Mouse (Mus musculus): ENCODE measurements around the gene Rbfox2. TPM values are rescaled to one million over a fixed set of nuclear protein-coding genes. Genes with fewer than 3 reads are reported as not detected.
A peak's percentile ranks its signal among the peaks of the same experiment; 100 is the strongest.

The Rbfox2 gene
- polyA plus RNA-seq, 1 experiment from 2014 or later, result 87.6 TPM

GRCm38 (mm10) chr15:77119666-77120065, 187.1 kb downstream of the Rbfox2 start:
- no peak for ATAC-seq (ENCODE audit: insufficient number of reproducible peaks, low FRiP score)
- Histone ChIP-seq H3K4me3 (no peak overlapping the region), H3K9me3 (replicated peaks) (no peaks in the 10 kb centered on the region), H3K9ac (no peak overlapping the region), H3K4me2 (no peak overlapping the region), H3K27me3 (replicated peaks) (no peaks in the 10 kb centered on the region), H3K27ac (ENCODE audit: poor library complexity, severe bottlenecking) (no peak overlapping the region), H3K36me3 (peaks cover 32% of the 10 kb centered on the region), H3K4me1 (replicated peaks) (peaks cover 80% of the 10 kb centered on the region)
- 88% methylated on average over 7 of the region's 7 CpGs for WGBS

DNA sequence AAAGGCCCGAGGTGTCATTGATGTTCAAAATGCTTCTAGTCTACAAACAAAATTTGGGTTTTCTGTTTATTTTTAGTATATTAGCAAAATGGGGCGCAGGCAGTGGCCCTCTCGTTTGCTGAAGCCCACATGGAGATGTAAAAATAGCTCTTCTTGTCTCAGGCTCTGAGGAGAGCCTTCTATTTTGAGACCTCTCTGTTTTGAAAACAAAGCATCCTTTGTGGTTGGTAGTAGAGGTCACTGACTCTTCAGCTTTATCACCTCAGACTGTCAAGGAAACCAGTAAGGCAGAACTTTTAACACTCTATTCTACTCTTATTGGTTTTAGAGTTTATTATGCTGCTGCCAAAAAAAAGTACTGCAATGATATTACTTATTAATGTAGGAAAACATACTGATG, 189.6 kb downstream of the Rbfox2 start:
- ATAC-seq (ENCODE audit: insufficient number of reproducible peaks, low FRiP score), result no peak
- Histone ChIP-seq H3K27ac (ENCODE audit: poor library complexity, severe bottlenecking) (peak overlapping the region; percentile 32; the same call in 1 of the 2 replicates), H3K9ac (no peak overlapping the region), H3K4me2 (no peak overlapping the region), H3K4me1 (replicated peaks) (peaks cover 60% of the 10 kb centered on the region), H3K36me3 (peaks cover 50% of the 10 kb centered on the region), H3K9me3 (replicated peaks) (no peaks in the 10 kb centered on the region), H3K27me3 (replicated peaks) (no peaks in the 10 kb centered on the region), H3K4me3 (no peak overlapping the region)
- WGBS, result 19% methylated on average over 3 of the region's 3 CpGs

DNA sequence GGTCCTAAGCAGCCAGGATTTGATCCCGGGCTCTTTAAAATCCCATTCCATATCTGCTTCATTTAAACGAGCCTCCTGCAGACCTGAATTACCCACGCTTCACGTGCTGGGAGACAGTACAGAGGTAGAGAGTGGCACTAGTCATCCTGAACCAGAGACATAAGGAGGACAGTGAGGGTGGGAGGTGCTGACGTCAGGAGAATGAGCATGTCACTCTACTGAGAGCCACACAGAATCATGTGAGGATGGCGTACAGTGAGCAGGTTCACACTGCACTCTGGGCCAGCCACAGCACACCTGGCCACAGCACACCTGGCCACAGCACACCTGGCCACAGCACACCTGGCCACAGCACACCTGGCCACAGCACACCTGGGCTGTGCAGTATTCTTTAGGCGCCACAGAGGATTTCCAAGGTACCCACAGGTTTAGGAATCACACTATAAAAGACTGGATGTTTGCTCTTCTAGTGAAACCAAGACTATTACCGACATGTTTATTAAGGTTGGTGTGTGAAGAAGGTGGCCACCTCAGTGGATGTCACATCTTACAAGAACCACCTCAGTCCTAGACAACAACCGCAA, 190.6 kb downstream of the Rbfox2 start:
- H3K27me3 ChIP-seq (replicated peaks), result no peaks in the 10 kb centered on the region
- no peak overlapping the region for H3K4me3 ChIP-seq
- no peak overlapping the region for H3K9ac ChIP-seq
- H3K9me3 ChIP-seq (replicated peaks), result no peaks in the 10 kb centered on the region
- WGBS, result 77% methylated on average over 9 of the region's 9 CpGs
- peak overlapping the region; percentile 32 for H3K27ac ChIP-seq (ENCODE audit: poor library complexity, severe bottlenecking)
- H3K36me3 ChIP-seq, result peaks cover 56% of the 10 kb centered on the region
- no peak for ATAC-seq (ENCODE audit: insufficient number of reproducible peaks, low FRiP score)
- peaks cover 50% of the 10 kb centered on the region for H3K4me1 ChIP-seq (replicated peaks)
- no peak overlapping the region for H3K4me2 ChIP-seq

GRCm38 (mm10) chr15:77115456-77115855, 191.3 kb downstream of the Rbfox2 start:
- Histone ChIP-seq H3K27me3 (replicated peaks) (no peaks in the 10 kb centered on the region), H3K4me1 (replicated peaks) (peaks cover 44% of the 10 kb centered on the region), H3K4me3 (no peak overlapping the region), H3K9ac (no peak overlapping the region), H3K9me3 (replicated peaks) (no peaks in the 10 kb centered on the region), H3K4me2 (no peak overlapping the region), H3K36me3 (peaks cover 58% of the 10 kb centered on the region), H3K27ac (ENCODE audit: poor library complexity, severe bottlenecking) (peak overlapping the region; percentile 13; the same call in 1 of the 2 replicates)
- 68% methylated on average over 4 of the region's 4 CpGs for WGBS
- no peak for ATAC-seq (ENCODE audit: insufficient number of reproducible peaks, low FRiP score)

DNA sequence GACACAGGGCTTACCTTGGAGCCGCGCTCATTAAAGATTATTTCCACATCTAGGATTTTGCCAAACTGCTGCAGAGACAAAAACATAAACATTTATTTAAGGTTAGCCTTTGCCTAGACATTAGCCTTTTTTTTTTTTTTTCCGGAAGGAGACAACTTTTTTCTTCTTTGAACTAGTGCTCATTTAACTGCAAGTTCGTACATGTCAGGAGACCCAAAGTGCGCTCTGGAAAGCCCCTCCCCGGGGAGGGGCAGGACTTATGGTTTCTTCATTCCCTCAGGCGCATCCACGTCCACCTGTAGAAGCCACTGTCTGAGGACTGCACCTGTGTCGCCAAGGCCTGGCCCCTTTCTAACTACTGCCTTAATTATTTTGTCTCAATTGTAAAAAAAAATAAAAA, 193.2 kb downstream of the Rbfox2 start:
- peaks cover 53% of the 10 kb centered on the region for H3K36me3 ChIP-seq
- no peaks in the 10 kb centered on the region for H3K9me3 ChIP-seq (replicated peaks)
- 88% methylated on average over 9 of the region's 9 CpGs for WGBS
- no peak overlapping the region for H3K9ac ChIP-seq
- ATAC-seq (ENCODE audit: insufficient number of reproducible peaks, low FRiP score), result no peak
- H3K27ac ChIP-seq (ENCODE audit: poor library complexity, severe bottlenecking), result no peak overlapping the region
- H3K4me1 ChIP-seq (replicated peaks), result peaks cover 44% of the 10 kb centered on the region
- no peak overlapping the region for H3K4me3 ChIP-seq
- H3K4me2 ChIP-seq, result no peak overlapping the region
- H3K27me3 ChIP-seq (replicated peaks), result no peaks in the 10 kb centered on the region

GRCm38 (mm10) chr15:77112378-77112777, 194.4 kb downstream of the Rbfox2 start:
- Histone ChIP-seq H3K4me2 (no peak overlapping the region), H3K36me3 (peaks cover 59% of the 10 kb centered on the region), H3K27ac (ENCODE audit: poor library complexity, severe bottlenecking) (no peak overlapping the region), H3K4me1 (replicated peaks) (peaks cover 43% of the 10 kb centered on the region), H3K9ac (no peak overlapping the region), H3K4me3 (no peak overlapping the region), H3K9me3 (replicated peaks) (no peaks in the 10 kb centered on the region), H3K27me3 (replicated peaks) (no peaks in the 10 kb centered on the region)
- ATAC-seq (ENCODE audit: insufficient number of reproducible peaks, low FRiP score), result no peak
- 77% methylated on average over 2 of the region's 2 CpGs for WGBS

DNA sequence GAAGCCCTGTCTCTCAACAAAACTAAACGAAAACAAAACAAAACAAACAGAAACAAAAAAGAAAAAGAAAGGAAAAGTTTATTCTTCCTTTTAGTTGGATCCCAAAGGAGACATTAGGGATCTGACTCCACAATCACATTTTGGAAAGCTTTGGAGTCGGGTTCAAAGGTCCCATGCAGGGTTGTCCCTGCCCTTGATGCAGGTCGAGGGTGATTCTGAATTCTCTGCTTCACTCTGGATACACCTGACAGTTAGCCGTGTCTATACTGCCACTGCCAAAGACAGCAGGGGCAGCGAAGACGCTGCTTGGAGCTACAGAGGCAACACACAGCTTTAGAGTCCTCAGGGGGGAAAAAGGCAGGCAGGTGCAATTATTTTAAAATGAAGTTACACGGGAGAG, 194.9 kb downstream of the Rbfox2 start:
- Histone ChIP-seq H3K9ac (no peak overlapping the region), H3K4me2 (no peak overlapping the region), H3K36me3 (peaks cover 59% of the 10 kb centered on the region), H3K4me1 (replicated peaks) (peaks cover 43% of the 10 kb centered on the region), H3K9me3 (replicated peaks) (no peaks in the 10 kb centered on the region), H3K4me3 (no peak overlapping the region), H3K27me3 (replicated peaks) (no peaks in the 10 kb centered on the region), H3K27ac (ENCODE audit: poor library complexity, severe bottlenecking) (no peak overlapping the region)
- WGBS, result 81% methylated on average over 7 of the region's 7 CpGs
- ATAC-seq (ENCODE audit: insufficient number of reproducible peaks, low FRiP score), result no peak

GRCm38 (mm10) chr15:77110452-77110851, 196.4 kb downstream of the Rbfox2 start:
- Histone ChIP-seq H3K27ac (ENCODE audit: poor library complexity, severe bottlenecking) (no peak overlapping the region), H3K9me3 (replicated peaks) (no peaks in the 10 kb centered on the region), H3K27me3 (replicated peaks) (no peaks in the 10 kb centered on the region), H3K9ac (no peak overlapping the region), H3K4me1 (replicated peaks) (peaks cover 36% of the 10 kb centered on the region), H3K4me3 (no peak overlapping the region), H3K4me2 (no peak overlapping the region), H3K36me3 (peaks cover 48% of the 10 kb centered on the region)
- WGBS, result 76% methylated on average over 11 of the region's 11 CpGs
- no peak for ATAC-seq (ENCODE audit: insufficient number of reproducible peaks, low FRiP score)

- WGBS, result 59% methylated on average over 10 of the region's 10 CpGs
- Histone ChIP-seq H3K4me2 (peak overlapping the region; percentile 33; the same call in 1 of the 2 replicates), H3K4me1 (replicated peaks) (peaks cover 35% of the 10 kb centered on the region), H3K27ac (ENCODE audit: poor library complexity, severe bottlenecking) (peak overlapping the region; percentile 70), H3K27me3 (replicated peaks) (no peaks in the 10 kb centered on the region), H3K9me3 (replicated peaks) (no peaks in the 10 kb centered on the region), H3K36me3 (peaks cover 30% of the 10 kb centered on the region), H3K9ac (peak overlapping the region; percentile 44; the same call in 1 of the 2 replicates), H3K4me3 (no peak overlapping the region)
- no peak for ATAC-seq (ENCODE audit: insufficient number of reproducible peaks, low FRiP score)
Measured at GRCm38 (mm10) chr15:77107169-77107908, 199.5 kb downstream of the Rbfox2 start.

- no peaks in the 10 kb centered on the region for H3K9me3 ChIP-seq (replicated peaks)
- H3K27ac ChIP-seq (ENCODE audit: poor library complexity, severe bottlenecking), result no peak overlapping the region
- WGBS, result 90% methylated on average over 10 of the region's 10 CpGs
- H3K36me3 ChIP-seq, result peaks cover 39% of the 10 kb centered on the region
- peaks cover 32% of the 10 kb centered on the region for H3K4me1 ChIP-seq (replicated peaks)
- no peak overlapping the region for H3K9ac ChIP-seq
- no peaks in the 10 kb centered on the region for H3K27me3 ChIP-seq (replicated peaks)
- ATAC-seq (ENCODE audit: insufficient number of reproducible peaks, low FRiP score), result no peak
- H3K4me3 ChIP-seq, result no peak overlapping the region
- no peak overlapping the region for H3K4me2 ChIP-seq
Measured at GRCm38 (mm10) chr15:77105273-77105672, 201.5 kb downstream of the Rbfox2 start.

GRCm38 (mm10) chr15:77104349-77105158, 202.2 kb downstream of the Rbfox2 start:
- peaks cover 30% of the 10 kb centered on the region for H3K4me1 ChIP-seq (replicated peaks)
- no peak overlapping the region for H3K4me3 ChIP-seq
- no peaks in the 10 kb centered on the region for H3K27me3 ChIP-seq (replicated peaks)
- H3K36me3 ChIP-seq, result peaks cover 42% of the 10 kb centered on the region
- 86% methylated on average over 10 of the region's 10 CpGs for WGBS
- no peak overlapping the region for H3K9ac ChIP-seq
- no peaks in the 10 kb centered on the region for H3K9me3 ChIP-seq (replicated peaks)
- no peak overlapping the region for H3K4me2 ChIP-seq
- ATAC-seq (ENCODE audit: insufficient number of reproducible peaks, low FRiP score), result no peak
- H3K27ac ChIP-seq (ENCODE audit: poor library complexity, severe bottlenecking), result peak overlapping the region; percentile 61
